Mouse (Mus musculus): ENCODE data around the gene Ganc. TPM values are rescaled to one million over a fixed set of nuclear protein-coding genes. Genes with fewer than 3 reads are reported as not detected.

The Ganc gene
- polyA plus RNA-seq, 1 experiment from 2014 or later: 10.8 TPM

- ATAC-seq (ENCODE audit: low FRiP score, low TSS enrichment): 0 out of 2 replicates have a peak, but pooled peaks have one; percentile 46
- Histone ChIP-seq H3K27ac (ENCODE audit: low read depth, low read length) (no peak overlapping the region), H3K9me3 (ENCODE audit: control insufficient read depth, low read length) (no peaks in the 10 kb centered on the region), H3K9ac (ENCODE audit: low read depth, low read length) (no peak overlapping the region), H3K4me2 (replicated peaks; ENCODE audit: low read depth, low read length) (no peak overlapping the region), H3K27me3 (ENCODE audit: control insufficient read depth, insufficient read depth, low read length) (no peaks in the 10 kb centered on the region), H3K36me3 (ENCODE audit: control insufficient read depth, insufficient read depth, low read length) (no peaks in the 10 kb centered on the region), H3K4me3 (ENCODE audit: low read length) (no peak overlapping the region), H3K4me1 (ENCODE audit: control insufficient read depth, insufficient read depth, low read length) (0 out of 2 replicates have a peak, but pooled peaks cover 2% of the 10 kb centered on the region)
- 65% methylated on average over 3 of the region's 3 CpGs for WGBS
Observed at GRCm38 (mm10) chr2:120478600-120478999, 74.9 kb downstream of the Ganc start.

GRCm38 (mm10) chr2:120481921-120482320 lies 78.2 kb downstream of the Ganc start:
- no peak for ATAC-seq (ENCODE audit: low FRiP score, low TSS enrichment)
- H3K27ac ChIP-seq (ENCODE audit: low read depth, low read length): no peak overlapping the region
- no peak overlapping the region for H3K9ac ChIP-seq (ENCODE audit: low read depth, low read length)
- H3K4me1 ChIP-seq (ENCODE audit: control insufficient read depth, insufficient read depth, low read length): 0 out of 2 replicates have a peak, but pooled peaks cover 2% of the 10 kb centered on the region
- H3K27me3 ChIP-seq (ENCODE audit: control insufficient read depth, insufficient read depth, low read length): no peaks in the 10 kb centered on the region
- no peaks in the 10 kb centered on the region for H3K9me3 ChIP-seq (ENCODE audit: control insufficient read depth, low read length)
- no peaks in the 10 kb centered on the region for H3K36me3 ChIP-seq (ENCODE audit: control insufficient read depth, insufficient read depth, low read length)
- WGBS: 61% methylated on average over 8 of the region's 8 CpGs
- no peak overlapping the region for H3K4me2 ChIP-seq (replicated peaks; ENCODE audit: low read depth, low read length)
- H3K4me3 ChIP-seq (ENCODE audit: low read length): no peak overlapping the region

- no peak for ATAC-seq (ENCODE audit: low FRiP score, low TSS enrichment)
- no peak overlapping the region; the same call in 1 of the 2 replicates for H3K27ac ChIP-seq (ENCODE audit: low read depth, low read length)
- H3K36me3 ChIP-seq (ENCODE audit: control insufficient read depth, insufficient read depth, low read length): no peaks in the 10 kb centered on the region
Observed at GRCm38 (mm10) chr2:120482506-120483389, 79.1 kb downstream of the Ganc start.

GRCm38 (mm10) chr2:120484241-120484640 lies 80.5 kb downstream of the Ganc start:
- H3K36me3 ChIP-seq (ENCODE audit: control insufficient read depth, insufficient read depth, low read length): no peaks in the 10 kb centered on the region
- 0 out of 2 replicates have a peak, but pooled peaks cover 2% of the 10 kb centered on the region for H3K4me1 ChIP-seq (ENCODE audit: control insufficient read depth, insufficient read depth, low read length)
- no peaks in the 10 kb centered on the region for H3K27me3 ChIP-seq (ENCODE audit: control insufficient read depth, insufficient read depth, low read length)
- no peaks in the 10 kb centered on the region for H3K9me3 ChIP-seq (ENCODE audit: control insufficient read depth, low read length)
- H3K27ac ChIP-seq (ENCODE audit: low read depth, low read length): no peak overlapping the region
- no peak overlapping the region for H3K9ac ChIP-seq (ENCODE audit: low read depth, low read length)
- 95% methylated on average over 3 of the region's 3 CpGs for WGBS
- no peak overlapping the region for H3K4me3 ChIP-seq (ENCODE audit: low read length)
- no peak overlapping the region for H3K4me2 ChIP-seq (replicated peaks; ENCODE audit: low read depth, low read length)
- ATAC-seq (ENCODE audit: low FRiP score, low TSS enrichment): no peak

More at GRCm38 (mm10) chr2:120482506-120483389, 79.1 kb downstream of the Ganc start:
- Histone ChIP-seq H3K4me2 (replicated peaks; ENCODE audit: low read depth, low read length) (no peak overlapping the region), H3K27me3 (ENCODE audit: control insufficient read depth, insufficient read depth, low read length) (no peaks in the 10 kb centered on the region), H3K9me3 (ENCODE audit: control insufficient read depth, low read length) (no peaks in the 10 kb centered on the region), H3K9ac (ENCODE audit: low read depth, low read length) (no peak overlapping the region), H3K4me3 (ENCODE audit: low read length) (no peak overlapping the region), H3K4me1 (ENCODE audit: control insufficient read depth, insufficient read depth, low read length) (0 out of 2 replicates have a peak, but pooled peaks cover 2% of the 10 kb centered on the region)
- WGBS: 57% methylated on average over 8 of the region's 8 CpGs

- H3K27ac ChIP-seq (ENCODE audit: low read depth, low read length): no peak overlapping the region
- H3K4me3 ChIP-seq (ENCODE audit: low read length): no peak overlapping the region
- WGBS: 48% methylated on average over 4 of the region's 4 CpGs
- H3K4me1 ChIP-seq (ENCODE audit: control insufficient read depth, insufficient read depth, low read length): no peaks in the 10 kb centered on the region
- H3K4me2 ChIP-seq (replicated peaks; ENCODE audit: low read depth, low read length): no peak overlapping the region
- no peak overlapping the region for H3K9ac ChIP-seq (ENCODE audit: low read depth, low read length)
- no peaks in the 10 kb centered on the region for H3K27me3 ChIP-seq (ENCODE audit: control insufficient read depth, insufficient read depth, low read length)
- H3K36me3 ChIP-seq (ENCODE audit: control insufficient read depth, insufficient read depth, low read length): no peaks in the 10 kb centered on the region
- no peaks in the 10 kb centered on the region for H3K9me3 ChIP-seq (ENCODE audit: control insufficient read depth, low read length)
- ATAC-seq (ENCODE audit: low FRiP score, low TSS enrichment): no peak
Observed at GRCm38 (mm10) chr2:120493254-120493653, 89.6 kb downstream of the Ganc start.

- no peak overlapping the region for H3K4me2 ChIP-seq (replicated peaks; ENCODE audit: low read depth, low read length)
- H3K27ac ChIP-seq (ENCODE audit: low read depth, low read length): no peak overlapping the region
- WGBS: 51% methylated on average over 3 of the region's 3 CpGs
- no peak for ATAC-seq (ENCODE audit: low FRiP score, low TSS enrichment)
- no peaks in the 10 kb centered on the region for H3K9me3 ChIP-seq (ENCODE audit: control insufficient read depth, low read length)
- H3K4me1 ChIP-seq (ENCODE audit: control insufficient read depth, insufficient read depth, low read length): peaks cover 8% of the 10 kb centered on the region; the same call in 1 of the 2 replicates
- no peaks in the 10 kb centered on the region for H3K36me3 ChIP-seq (ENCODE audit: control insufficient read depth, insufficient read depth, low read length)
- H3K27me3 ChIP-seq (ENCODE audit: control insufficient read depth, insufficient read depth, low read length): no peaks in the 10 kb centered on the region
- no peak overlapping the region for H3K9ac ChIP-seq (ENCODE audit: low read depth, low read length)
- no peak overlapping the region for H3K4me3 ChIP-seq (ENCODE audit: low read length)
Observed at GRCm38 (mm10) chr2:120496511-120496910, 92.8 kb downstream of the Ganc start.

GRCm38 (mm10) chr2:120499971-120500471 lies 96.3 kb downstream of the Ganc start:
- H3K4me1 ChIP-seq (ENCODE audit: control insufficient read depth, insufficient read depth, low read length): peaks cover 14% of the 10 kb centered on the region; the same call in 1 of the 2 replicates
- ATAC-seq (ENCODE audit: low FRiP score, low TSS enrichment): no peak
- 69% methylated on average over 6 of the region's 6 CpGs for WGBS
- H3K27me3 ChIP-seq (ENCODE audit: control insufficient read depth, insufficient read depth, low read length): no peaks in the 10 kb centered on the region
- H3K36me3 ChIP-seq (ENCODE audit: control insufficient read depth, insufficient read depth, low read length): peaks cover 6% of the 10 kb centered on the region; the same call in 1 of the 2 replicates
- H3K9me3 ChIP-seq (ENCODE audit: control insufficient read depth, low read length): no peaks in the 10 kb centered on the region
- no peak overlapping the region for H3K4me3 ChIP-seq (ENCODE audit: low read length)
- no peak overlapping the region for H3K9ac ChIP-seq (ENCODE audit: low read depth, low read length)
- H3K4me2 ChIP-seq (replicated peaks; ENCODE audit: low read depth, low read length): no peak overlapping the region
- no peak overlapping the region for H3K27ac ChIP-seq (ENCODE audit: low read depth, low read length)

- H3K4me3 ChIP-seq (ENCODE audit: low read length): no peak overlapping the region
- no peaks in the 10 kb centered on the region for H3K27me3 ChIP-seq (ENCODE audit: control insufficient read depth, insufficient read depth, low read length)
- H3K36me3 ChIP-seq (ENCODE audit: control insufficient read depth, insufficient read depth, low read length): peaks cover 12% of the 10 kb centered on the region
- no peak for ATAC-seq (ENCODE audit: low FRiP score, low TSS enrichment)
- H3K9ac ChIP-seq (ENCODE audit: low read depth, low read length): no peak overlapping the region
- no peak overlapping the region for H3K27ac ChIP-seq (ENCODE audit: low read depth, low read length)
- 44% methylated on average over 17 of the region's 17 CpGs for WGBS
- no peaks in the 10 kb centered on the region for H3K9me3 ChIP-seq (ENCODE audit: control insufficient read depth, low read length)
- peaks cover 14% of the 10 kb centered on the region; the same call in 1 of the 2 replicates for H3K4me1 ChIP-seq (ENCODE audit: control insufficient read depth, insufficient read depth, low read length)
- no peak overlapping the region for H3K4me2 ChIP-seq (replicated peaks; ENCODE audit: low read depth, low read length)
Observed at GRCm38 (mm10) chr2:120501136-120501918, 97.6 kb downstream of the Ganc start.
